Mouse (Mus musculus) liver, adult 2 months (tissue): Measurements from ENCODE around the gene Aldh3b3.

ENCODE experiments used
- CTCF ChIP-seq: fragments of 200-500 bp; IDR thresholded peaks from 2 replicates; pipeline ENCODE4 v1.5.1; 2011; ENCODE audit warnings: low read depth, low read length, control low read depth
- POLR2A ChIP-seq: fragments of 200-500 bp; IDR thresholded peaks from 2 replicates; pipeline ENCODE4 v1.6.1; 2011; ENCODE audit warnings: low read length, control low read depth; ENCODE audit not compliant: insufficient read depth; ENCODE audit errors: extremely low read depth

GRCm38 (mm10) chr19:4013066-4013465 lies 54.6 kb downstream of the Aldh3b3 start:
- no peak for TF ChIP-seq POLR2A
- TF ChIP-seq CTCF, result no peak
